Mouse (Mus musculus) intestine, embryonic 16.5 days (tissue): ENCODE data around the gene Gm45717. TPM values are rescaled to one million over a fixed set of nuclear protein-coding genes. Genes with fewer than 3 reads are reported as not detected.

Experiments
- ATAC-seq: fragments of 200-750 bp; cut with Nextera tagmentation; 2 replicates; pipeline ENCODE4 v1.8.0; 2017; ENCODE audit warnings: moderate TSS enrichment, moderate library complexity
- H3K27ac ChIP-seq: fragments of 300-500 bp; sonication (generic); 2 replicates; pipeline ENCODE4 v1.5.1; 2014; ENCODE audit warnings: mild to moderate bottlenecking, low read length
- H3K27me3 ChIP-seq: fragments of 300-500 bp; sonication (generic); replicated peaks from 2 replicates; pipeline ENCODE4 v1.6.1; 2014; ENCODE audit warnings: low read length, control low read depth, mixed read lengths; ENCODE audit not compliant: control insufficient read depth, insufficient read depth
- H3K36me3 ChIP-seq: fragments of 300-500 bp; sonication (generic); 2 replicates; pipeline ENCODE4 v1.6.1; 2014; ENCODE audit warnings: low read length, control low read depth; ENCODE audit not compliant: control insufficient read depth, insufficient read depth
- H3K4me1 ChIP-seq: fragments of 300-500 bp; sonication (generic); 2 replicates; pipeline ENCODE4 v1.6.1; 2014; ENCODE audit warnings: low read length, control low read depth, mixed read lengths; ENCODE audit not compliant: control insufficient read depth, insufficient read depth
- H3K4me2 ChIP-seq: fragments of 300-500 bp; sonication (generic); 2 replicates; pipeline ENCODE4 v1.6.1; 2014; ENCODE audit warnings: low read depth, low read length, control low read depth
- H3K4me3 ChIP-seq: fragments of 300-500 bp; sonication (generic); 2 replicates; pipeline ENCODE4 v1.5.1; 2014; ENCODE audit warnings: mild to moderate bottlenecking, low read length
- H3K9ac ChIP-seq: fragments of 300-500 bp; sonication (generic); 2 replicates; pipeline ENCODE4 v1.6.1; 2014; ENCODE audit warnings: low read depth, low read length
- H3K9me3 ChIP-seq: fragments of 300-500 bp; sonication (generic); 2 replicates; pipeline ENCODE4 v1.6.1; 2016; ENCODE audit warnings: low read length, control low read depth; ENCODE audit not compliant: control insufficient read depth
- WGBS: fragments of 180-500 bp; shearing (Covaris S2); extraction: QIAGEN DNeasy Blood & Tissue Kit; methylation state at CpG from one replicate; pipeline ENCODE4 v1.1.7; 2014; 5-methylcytosine and 5-hydroxymethylcytosine counted together
- polyA plus RNA-seq: library from polyadenylated mRNA; unstranded; fragments of >200 nt; fragmentation: Nextera tagmentation; extraction: Ambion mirVana; gene quantifications from 2 replicates; pipeline ENCODE4 v1.2.1, GENCODE M21; 2015

The Gm45717 gene
- 1.0 TPM in 1 of 2 replicates, not detected in the other for polyA plus RNA-seq

- 7% methylated on average over 11 of the region's 11 CpGs for WGBS
- H3K4me1 ChIP-seq, result peaks cover 39% of the 10 kb centered on the region
Measured at GRCm38 (mm10) chr7:140955758-140956555, at the start of gene Gm45717, which contains the start of gene Ifitm2. TSS of gene Gm45717 (minus strand) at chr7:140955937. TSS of gene Ifitm2 (minus strand) at chr7:140955987.

GRCm38 (mm10) chr7:141003248-141004010 is 47.7 kb upstream of the Gm45717 start:
- H3K4me1 ChIP-seq, result peaks cover 3% of the 10 kb centered on the region; the same call in 1 of the 2 replicates
- no peaks in the 10 kb centered on the region for H3K36me3 ChIP-seq
- no peak overlapping the region for H3K4me3 ChIP-seq
- 75% methylated on average over 5 of the region's 5 CpGs for WGBS
- no peak overlapping the region for H3K4me2 ChIP-seq
- H3K9me3 ChIP-seq, result no peaks in the 10 kb centered on the region
- ATAC-seq, result no peak
- H3K27ac ChIP-seq, result no peak overlapping the region
- no peaks in the 10 kb centered on the region for H3K27me3 ChIP-seq
- no peak overlapping the region for H3K9ac ChIP-seq

More at GRCm38 (mm10) chr7:140955758-140956555, at the start of gene Gm45717, which contains the start of gene Ifitm2:
- peak within 1 kb of the TSS; percentile 63 for H3K4me3 ChIP-seq
- ATAC-seq, result peak; percentile 92
- peak within 1 kb of the TSS; percentile 77 for H3K9ac ChIP-seq
- H3K36me3 ChIP-seq, result no peaks in the 10 kb centered on the region
- H3K9me3 ChIP-seq, result no peaks in the 10 kb centered on the region
- H3K4me2 ChIP-seq, result peak within 1 kb of the TSS; percentile 90
- peak within 1 kb of the TSS; percentile 97 for H3K27ac ChIP-seq
- no peaks in the 10 kb centered on the region for H3K27me3 ChIP-seq

GRCm38 (mm10) chr7:141000881-141001708 is 45.4 kb upstream of the Gm45717 start:
- no peaks in the 10 kb centered on the region for H3K36me3 ChIP-seq
- no peak for ATAC-seq
- 73% methylated on average over 15 of the region's 15 CpGs for WGBS
- H3K4me3 ChIP-seq, result no peak overlapping the region
- H3K9me3 ChIP-seq, result no peaks in the 10 kb centered on the region
- H3K4me2 ChIP-seq, result no peak overlapping the region
- H3K9ac ChIP-seq, result no peak overlapping the region
- no peak overlapping the region for H3K27ac ChIP-seq
- H3K27me3 ChIP-seq, result no peaks in the 10 kb centered on the region
- H3K4me1 ChIP-seq, result no peaks in the 10 kb centered on the region

GRCm38 (mm10) chr7:140998853-140999700 is 43.3 kb upstream of the Gm45717 start:
- H3K27ac ChIP-seq, result no peak overlapping the region

GRCm38 (mm10) chr7:140997817-140998216 is 42.1 kb upstream of the Gm45717 start:
- Histone ChIP-seq H3K9ac (no peak overlapping the region), H3K27me3 (no peaks in the 10 kb centered on the region), H3K4me2 (no peak overlapping the region), H3K9me3 (no peaks in the 10 kb centered on the region), H3K36me3 (no peaks in the 10 kb centered on the region), H3K4me1 (no peaks in the 10 kb centered on the region), H3K4me3 (no peak overlapping the region), H3K27ac (no peak overlapping the region)
- WGBS, result 37% methylated on average over 1 of the region's 1 CpGs
- no peak for ATAC-seq

More at GRCm38 (mm10) chr7:140998853-140999700, 43.3 kb upstream of the Gm45717 start:
- no peaks in the 10 kb centered on the region for H3K36me3 ChIP-seq
- no peaks in the 10 kb centered on the region for H3K9me3 ChIP-seq
- H3K4me2 ChIP-seq, result no peak overlapping the region
- H3K4me1 ChIP-seq, result no peaks in the 10 kb centered on the region
- WGBS, result 83% methylated on average over 11 of the region's 11 CpGs
- no peak overlapping the region for H3K9ac ChIP-seq
- no peak overlapping the region for H3K4me3 ChIP-seq
- no peak for ATAC-seq
- no peaks in the 10 kb centered on the region for H3K27me3 ChIP-seq

GRCm38 (mm10) chr7:140991117-140991689 is 35.5 kb upstream of the Gm45717 start:
- H3K27ac ChIP-seq, result no peak overlapping the region
- no peak overlapping the region for H3K9ac ChIP-seq
- peaks cover 6% of the 10 kb centered on the region for H3K4me1 ChIP-seq
- 84% methylated on average over 14 of the region's 14 CpGs for WGBS
- no peak for ATAC-seq
- no peaks in the 10 kb centered on the region for H3K9me3 ChIP-seq
- H3K4me2 ChIP-seq, result no peak overlapping the region
- H3K36me3 ChIP-seq, result no peaks in the 10 kb centered on the region
- H3K27me3 ChIP-seq, result no peaks in the 10 kb centered on the region
- no peak overlapping the region for H3K4me3 ChIP-seq

- Histone ChIP-seq H3K4me2 (no peak overlapping the region), H3K27ac (no peak overlapping the region), H3K9me3 (no peaks in the 10 kb centered on the region), H3K36me3 (no peaks in the 10 kb centered on the region), H3K4me1 (peaks cover 6% of the 10 kb centered on the region), H3K27me3 (no peaks in the 10 kb centered on the region), H3K4me3 (no peak overlapping the region), H3K9ac (no peak overlapping the region)
- WGBS, result 69% methylated on average over 5 of the region's 5 CpGs
- no peak for ATAC-seq
Measured at GRCm38 (mm10) chr7:140990622-140991021, 34.9 kb upstream of the Gm45717 start.

- H3K27ac ChIP-seq, result no peak overlapping the region; the same call in 1 of the 2 replicates
- H3K4me2 ChIP-seq, result no peak overlapping the region
- H3K4me3 ChIP-seq, result no peak overlapping the region
- H3K27me3 ChIP-seq, result no peaks in the 10 kb centered on the region
- no peak overlapping the region for H3K9ac ChIP-seq
- no peaks in the 10 kb centered on the region for H3K36me3 ChIP-seq
- peak; percentile 40; the same call in 1 of the 2 replicates for ATAC-seq
- H3K4me1 ChIP-seq, result peaks cover 6% of the 10 kb centered on the region
- H3K9me3 ChIP-seq, result no peaks in the 10 kb centered on the region
- 49% methylated on average over 6 of the region's 6 CpGs for WGBS
Measured at GRCm38 (mm10) chr7:140990185-140990584, 34.4 kb upstream of the Gm45717 start.
